Mouse (Mus musculus): ENCODE results near the gene Fhl3. TPM values are rescaled to one million over a fixed set of nuclear protein-coding genes. Genes with fewer than 3 reads are reported as not detected.

Gene Fhl3
- polyA plus RNA-seq, 1 experiment from 2014 or later = 9.4 TPM

GRCm38 (mm10) chr4:124692416-124692861, 8.1 kb upstream of the Fhl3 start:
- Histone ChIP-seq H3K4me2 (ENCODE audit: low read length) (peak overlapping the region; percentile 77), H3K9ac (ENCODE audit: low read depth, low read length) (peak overlapping the region; percentile 83), H3K9me3 (replicated peaks; ENCODE audit: low read length) (no peaks in the 10 kb centered on the region), H3K4me1 (replicated peaks; ENCODE audit: insufficient read depth, low read length) (0 out of 2 replicates have a peak, but pooled peaks cover 5% of the 10 kb centered on the region), H3K27ac (no peak overlapping the region), H3K27me3 (ENCODE audit: insufficient read depth, low read length) (no peaks in the 10 kb centered on the region), H3K4me3 (replicated peaks; ENCODE audit: low read depth, low read length) (peak overlapping the region; percentile 74), H3K36me3 (ENCODE audit: insufficient read depth, low read length) (no peaks in the 10 kb centered on the region)
- WGBS = 57% methylated on average over 3 of the region's 3 CpGs
- ATAC-seq (replicated peaks; ENCODE audit: low FRiP score, low read depth) (no peak), DNase-seq (ENCODE audit: low spot score) (no peak)
- TF ChIP-seq CTCF (IDR thresholded peaks at IDR 0.05; ENCODE audit: low read depth) = no peak

- under 1% methylated on average over 43 of the region's 43 CpGs for WGBS
- H3K4me2 ChIP-seq (ENCODE audit: low read length) = peak within 1 kb of the TSS; percentile 77
Observed at GRCm38 (mm10) chr4:124693135-124693894, 7.2 kb upstream of the Fhl3 start, which contains the start of gene Utp11. Gene Utp11 (minus strand): TSS chr4:124693600.

GRCm38 (mm10) chr4:124694572-124694971, 5.9 kb upstream of the Fhl3 start:
- ATAC-seq (replicated peaks; ENCODE audit: low FRiP score, low read depth) = no peak
- DNase-seq (ENCODE audit: low spot score) = no peak
- Histone ChIP-seq H3K27me3 (ENCODE audit: insufficient read depth, low read length) (no peaks in the 10 kb centered on the region), H3K9ac (ENCODE audit: low read depth, low read length) (no peak overlapping the region), H3K4me1 (replicated peaks; ENCODE audit: insufficient read depth, low read length) (peaks cover 6% of the 10 kb centered on the region; the same call in 1 of the 2 replicates), H3K36me3 (ENCODE audit: insufficient read depth, low read length) (no peaks in the 10 kb centered on the region), H3K27ac (no peak overlapping the region), H3K4me2 (ENCODE audit: low read length) (no peak overlapping the region), H3K4me3 (replicated peaks; ENCODE audit: low read depth, low read length) (no peak overlapping the region), H3K9me3 (replicated peaks; ENCODE audit: low read length) (no peaks in the 10 kb centered on the region)
- whole genome bisulfite sequencing = 57% methylated on average over 2 of the region's 2 CpGs
- no peak for TF ChIP-seq CTCF (IDR thresholded peaks at IDR 0.05; ENCODE audit: low read depth)

More at GRCm38 (mm10) chr4:124693135-124693894, 7.2 kb upstream of the Fhl3 start, which contains the start of gene Utp11:
- no peaks in the 10 kb centered on the region for H3K36me3 ChIP-seq (ENCODE audit: insufficient read depth, low read length)
- H3K27ac ChIP-seq = peak within 1 kb of the TSS; percentile 77
- no peaks in the 10 kb centered on the region for H3K9me3 ChIP-seq (replicated peaks; ENCODE audit: low read length)
- 0 out of 2 replicates have a peak, but pooled peaks cover 5% of the 10 kb centered on the region for H3K4me1 ChIP-seq (replicated peaks; ENCODE audit: insufficient read depth, low read length)
- peak within 1 kb of the TSS; percentile 83 for H3K9ac ChIP-seq (ENCODE audit: low read depth, low read length)
- H3K27me3 ChIP-seq (ENCODE audit: insufficient read depth, low read length) = no peaks in the 10 kb centered on the region
- ATAC-seq (replicated peaks; ENCODE audit: low FRiP score, low read depth) = peak; percentile 96
- H3K4me3 ChIP-seq (replicated peaks; ENCODE audit: low read depth, low read length) = peak within 1 kb of the TSS; percentile 74
- peak; percentile 98 for DNase-seq (ENCODE audit: low spot score)
- TF ChIP-seq CTCF (IDR thresholded peaks at IDR 0.05; ENCODE audit: low read depth) = no peak

GRCm38 (mm10) chr4:124695786-124696516, 4.5 kb upstream of the Fhl3 start:
- Histone ChIP-seq H3K9me3 (replicated peaks; ENCODE audit: low read length) (no peaks in the 10 kb centered on the region), H3K4me1 (replicated peaks; ENCODE audit: insufficient read depth, low read length) (peaks cover 12% of the 10 kb centered on the region), H3K36me3 (ENCODE audit: insufficient read depth, low read length) (no peaks in the 10 kb centered on the region), H3K4me3 (replicated peaks; ENCODE audit: low read depth, low read length) (no peak overlapping the region), H3K4me2 (ENCODE audit: low read length) (peak overlapping the region; percentile 25; the same call in 1 of the 2 replicates), H3K27me3 (ENCODE audit: insufficient read depth, low read length) (no peaks in the 10 kb centered on the region), H3K27ac (no peak overlapping the region), H3K9ac (ENCODE audit: low read depth, low read length) (0 out of 2 replicates have a peak overlapping the region, but pooled peaks have one; percentile 27)
- ATAC-seq (replicated peaks; ENCODE audit: low FRiP score, low read depth) = no peak
- TF ChIP-seq CTCF (IDR thresholded peaks at IDR 0.05; ENCODE audit: low read depth) = no peak
- no peak for DNase-seq (ENCODE audit: low spot score)
- WGBS = 10% methylated on average over 18 of the region's 18 CpGs

- WGBS = 23% methylated on average over 6 of the region's 6 CpGs
- DNase-seq (ENCODE audit: low spot score) (no peak), ATAC-seq (replicated peaks; ENCODE audit: low FRiP score, low read depth) (no peak)
- H3K4me3 ChIP-seq (replicated peaks; ENCODE audit: low read depth, low read length) = peak overlapping the region; percentile 75; the same call in 1 of the 2 replicates
- H3K27me3 ChIP-seq (ENCODE audit: insufficient read depth, low read length) = no peaks in the 10 kb centered on the region
- H3K4me1 ChIP-seq (replicated peaks; ENCODE audit: insufficient read depth, low read length) = peaks cover 31% of the 10 kb centered on the region
- no peak for TF ChIP-seq CTCF (IDR thresholded peaks at IDR 0.05; ENCODE audit: low read depth)
- no peaks in the 10 kb centered on the region for H3K36me3 ChIP-seq (ENCODE audit: insufficient read depth, low read length)
- peak overlapping the region; percentile 94 for H3K4me2 ChIP-seq (ENCODE audit: low read length)
- no peaks in the 10 kb centered on the region for H3K9me3 ChIP-seq (replicated peaks; ENCODE audit: low read length)
- H3K27ac ChIP-seq = peak overlapping the region; percentile 74; the same call in 1 of the 2 replicates
- no peak overlapping the region for H3K9ac ChIP-seq (ENCODE audit: low read depth, low read length)
Observed at GRCm38 (mm10) chr4:124699791-124700190, 710 bp upstream of the Fhl3 start.
